Mouse (Mus musculus): Measurements from ENCODE around the gene Stambp.
A peak's percentile ranks its signal among the peaks of the same experiment; 100 is the strongest.

DNA sequence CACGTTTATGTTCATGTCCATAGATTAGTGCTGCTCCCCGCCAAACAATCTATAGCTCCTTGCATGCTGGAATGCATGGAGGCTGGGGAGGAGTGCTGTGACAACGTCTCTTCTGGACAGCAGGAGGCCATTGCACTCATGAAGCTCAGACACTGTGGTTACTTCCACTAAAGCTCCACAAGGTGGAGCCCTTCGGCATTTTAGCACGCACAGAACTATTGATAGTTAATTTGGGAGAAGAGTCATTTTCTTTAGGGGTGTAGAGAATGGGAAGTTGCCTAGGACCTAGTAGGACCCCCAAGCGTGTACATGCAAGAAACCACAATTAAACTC, 10.4 kb upstream of the Stambp start:
- TF ChIP-seq POLR2A (IDR thresholded peaks at IDR 0.05; ENCODE audit: low read depth, low read length) (no peak), CTCF (IDR thresholded peaks at IDR 0.05; ENCODE audit: extremely low read depth, insufficient read length, insufficient replicate concordance, low read depth, low read length) (peak; percentile 68; the same call in 1 of the 2 replicates)
